Mouse (Mus musculus) CH12.LX (cell line): ENCODE results near the gene Fam83f. TPM values are rescaled to one million over a fixed set of nuclear protein-coding genes. Genes with fewer than 3 reads are reported as not detected.

Source experiments
- DNase-seq: peaks from one replicate; pipeline ENCODE4 v3.0.0-alpha.2; 2013; ENCODE audit errors: extremely low read depth
- H3K27ac ChIP-seq: 2 replicates; pipeline ENCODE4 v1.5.1; 2012; ENCODE audit warnings: low read depth, mild to moderate bottlenecking, control low read depth, moderate library complexity; ENCODE audit not compliant: insufficient read depth
- H3K27me3 ChIP-seq: replicated peaks from 2 replicates; pipeline ENCODE3; 2012; ENCODE audit warnings: inconsistent platforms
- H3K36me3 ChIP-seq, 2 experiments: replicated peaks in 1 of 2; 2 replicates each; pipeline versions ENCODE3 to v1.6.1; 2012; ENCODE audit warnings: inconsistent platforms in 1 of 2, low read length in 1 of 2, mild to moderate bottlenecking in 1 of 2, mixed read lengths in 1 of 2, moderate library complexity in 1 of 2; ENCODE audit not compliant: control insufficient read depth in 1 of 2, insufficient read depth in 1 of 2
- H3K4me1 ChIP-seq, 2 experiments: 2 replicates each; pipeline ENCODE4 v1.6.1; 2012; ENCODE audit warnings: inconsistent platforms in 1 of 2, moderate library complexity in 1 of 2; ENCODE audit not compliant: insufficient read depth in 2 of 2, control insufficient read depth in 1 of 2
- H3K4me2 ChIP-seq: 2 replicates; pipeline ENCODE4 v1.6.1; 2012; ENCODE audit warnings: low read depth, mild to moderate bottlenecking, control low read depth; ENCODE audit not compliant: poor library complexity, insufficient read depth, severe bottlenecking
- H3K4me3 ChIP-seq, 3 experiments: fragments of 150-350 bp in 1 of 3; sonication (generic) in 1 of 3; replicated peaks in 1 of 3; 2 replicates each; pipeline versions ENCODE3 to v1.5.1; 2011 to 2012; ENCODE audit warnings: low read depth in 2 of 3, low read length in 2 of 3, mild to moderate bottlenecking in 2 of 3, moderate library complexity in 2 of 3, control low read depth in 1 of 3, improper control_type of control experiment in 1 of 3, inconsistent platforms in 1 of 3, mixed read lengths in 1 of 3; ENCODE audit not compliant: poor library complexity in 1 of 3
- H3K79me2 ChIP-seq: replicated peaks from 2 replicates; pipeline ENCODE4 v1.6.1; 2012; ENCODE audit warnings: mild to moderate bottlenecking, moderate library complexity; ENCODE audit not compliant: control insufficient read depth, poor library complexity, insufficient read depth, severe bottlenecking; ENCODE audit errors: extremely low read depth
- H3K9ac ChIP-seq: 2 replicates; pipeline ENCODE4 v1.6.1; 2012; ENCODE audit warnings: low read depth, mild to moderate bottlenecking, control low read depth, moderate library complexity; ENCODE audit not compliant: insufficient read depth
- H3K9me3 ChIP-seq: replicated peaks from 2 replicates; pipeline ENCODE3; 2012; ENCODE audit warnings: low read length, inconsistent platforms, mixed read lengths
- BHLHE40 ChIP-seq: IDR thresholded peaks from 2 replicates; pipeline ENCODE4 v1.6.1; 2011; ENCODE audit warnings: mild to moderate bottlenecking, low read depth, low read length, improper control_type of control experiment
- CTCF ChIP-seq, 2 experiments: IDR thresholded peaks in 1 of 2; conservative IDR thresholded peaks in 1 of 2; 2 replicates each; pipeline ENCODE4 v1.5.1; 2011 to 2012; ENCODE audit warnings: low read depth in 2 of 2, low read length in 2 of 2, improper control_type of control experiment in 1 of 2, inconsistent platforms in 1 of 2, mild to moderate bottlenecking in 1 of 2, moderate library complexity in 1 of 2
- E2F4 ChIP-seq: IDR thresholded peaks from 2 replicates; pipeline ENCODE4 v1.6.1; 2011; ENCODE audit warnings: low read depth, low read length, improper control_type of control experiment; ENCODE audit not compliant: insufficient replicate concordance
- ETS1 ChIP-seq: conservative IDR thresholded peaks from 2 replicates; pipeline ENCODE4 v1.6.1; 2012; ENCODE audit warnings: low read depth, mild to moderate bottlenecking, inconsistent platforms, low read length, improper control_type of control experiment, moderate library complexity
- GABPA ChIP-seq: IDR thresholded peaks from 2 replicates; pipeline ENCODE4 v1.6.1; 2012; ENCODE audit warnings: low read depth, low read length, improper control_type of control experiment, inconsistent platforms; ENCODE audit not compliant: insufficient replicate concordance
- IRF4 ChIP-seq: IDR thresholded peaks from 2 replicates; pipeline ENCODE4 v1.6.1; 2014; ENCODE audit warnings: low read depth, mild to moderate bottlenecking, inconsistent platforms, low read length, improper control_type of control experiment
- JUN ChIP-seq: IDR thresholded peaks from 2 replicates; pipeline ENCODE4 v1.6.1; 2011; ENCODE audit warnings: low read depth, mild to moderate bottlenecking, low read length, improper control_type of control experiment, moderate library complexity; ENCODE audit not compliant: insufficient read depth
- MEF2A ChIP-seq: IDR thresholded peaks from 2 replicates; pipeline ENCODE4 v1.6.1; 2014; ENCODE audit warnings: low read depth, mild to moderate bottlenecking, inconsistent platforms, low read length, improper control_type of control experiment, borderline replicate concordance
- NRF1 ChIP-seq: IDR thresholded peaks from 2 replicates; pipeline ENCODE4 v1.6.1; 2014; ENCODE audit warnings: low read depth, mild to moderate bottlenecking, inconsistent platforms, low read length, improper control_type of control experiment, moderate library complexity
- RAD21 ChIP-seq: IDR thresholded peaks from 2 replicates; pipeline ENCODE4 v1.6.1; 2011; ENCODE audit warnings: low read depth, mild to moderate bottlenecking, low read length, improper control_type of control experiment, moderate library complexity
- TCF12 ChIP-seq: IDR thresholded peaks from 2 replicates; pipeline ENCODE4 v1.6.1; 2014; ENCODE audit warnings: low read depth, mild to moderate bottlenecking, inconsistent platforms, low read length, improper control_type of control experiment
- USF2 ChIP-seq: conservative IDR thresholded peaks from 2 replicates; pipeline ENCODE4 v1.6.1; 2011; ENCODE audit warnings: low read depth, low read length, improper control_type of control experiment
- ZMIZ1 ChIP-seq: IDR thresholded peaks from 2 replicates; pipeline ENCODE4 v1.6.1; 2012; ENCODE audit warnings: low read depth, mild to moderate bottlenecking, inconsistent platforms, low read length, improper control_type of control experiment
- dilution Hi-C: fragments of 300-500 bp; cut with MboI; formaldehyde crosslinking; loops from 2 replicates; pipeline ENCODE4 v1.14.3; 2020; ENCODE audit warnings: low sequenced_read_pairs; ENCODE audit not compliant: extremely low pct_unique_long_range_greater_than_20kb, extremely low pct_ligation_motif_present
- in situ Hi-C: fragments of 300-500 bp; cut with MboI; formaldehyde crosslinking; loops from 3 replicates; pipeline ENCODE4 v1.14.3; 2019; ENCODE audit warnings: low sequenced_read_pairs, low pct_ligation_motif_present, low pct_unique_long_range_greater_than_20kb, mixed read lengths
- polyA plus RNA-seq: library from polyadenylated mRNA; unstranded; fragments of >175 nt; gene quantifications from 2 replicates; pipeline ENCODE4 v1.2.1, GENCODE M21; 2012; ENCODE audit warnings: low read depth; ENCODE audit not compliant: insufficient read length
- total RNA-seq, 2 experiments: library from RNA; depleted of rRNA; stranded (reverse); fragments of 300-350 nt in 1 of 2; fragments of >200 nt in 1 of 2; gene quantifications; 2 replicates each; pipeline ENCODE4 v1.2.3; 2012 to 2014

Fam83f gene
- total and polyA plus RNA-seq, 3 experiments: 0.08 to 0.27 (median 0.20) TPM

DNA sequence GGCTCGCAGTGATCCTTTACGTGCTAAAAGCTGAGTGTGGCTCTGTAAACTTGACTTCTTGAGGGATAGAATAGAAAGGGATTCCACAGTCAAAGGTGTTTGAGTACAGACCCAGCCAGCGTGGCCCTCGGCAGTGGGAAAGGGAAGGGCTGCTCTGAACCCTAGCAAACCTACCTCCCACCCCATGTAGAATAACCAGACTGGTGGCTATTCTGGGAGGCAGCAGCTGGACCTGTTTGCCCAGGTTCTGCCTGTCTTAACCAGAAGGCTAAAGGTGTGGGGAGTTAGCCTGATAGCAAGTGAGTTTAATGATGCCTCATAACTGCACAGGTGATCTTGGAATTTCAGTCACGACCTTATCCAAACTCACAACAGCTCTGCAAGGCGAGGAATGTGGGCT, 11.5 kb downstream of the Fam83f start:
- Histone ChIP-seq H3K4me3 (no peak overlapping the region), H3K9ac (no peak overlapping the region), H3K4me1 (peaks cover 20 to 71% of the 10 kb centered on the region in 2 experiments), H3K79me2 (no peaks in the 10 kb centered on the region), H3K4me2 (no peak overlapping the region), H3K27me3 (no peaks in the 10 kb centered on the region), H3K9me3 (no peaks in the 10 kb centered on the region), H3K36me3 (no peaks in the 10 kb centered on the region), H3K27ac (no peak overlapping the region)
- DNase-seq: no peak
- TF ChIP-seq IRF4 (no peak), MEF2A (no peak), ZMIZ1 (no peak), GABPA (no peak), CTCF (conservative IDR thresholded peaks at IDR 0.05 in 1 of 2, IDR thresholded peaks at IDR 0.05 in 1 of 2; ENCODE audit: low read depth in 2 of 2, low read length in 2 of 2) (no peak), JUN (no peak), NRF1 (no peak), E2F4 (no peak), TCF12 (no peak)
- dilution Hi-C loops (no loop called here), in situ Hi-C loops (loop anchor here (5.0 kb wide), 1 partner anchor 46 kb away; no protein-coding TSS in a partner anchor)

DNA sequence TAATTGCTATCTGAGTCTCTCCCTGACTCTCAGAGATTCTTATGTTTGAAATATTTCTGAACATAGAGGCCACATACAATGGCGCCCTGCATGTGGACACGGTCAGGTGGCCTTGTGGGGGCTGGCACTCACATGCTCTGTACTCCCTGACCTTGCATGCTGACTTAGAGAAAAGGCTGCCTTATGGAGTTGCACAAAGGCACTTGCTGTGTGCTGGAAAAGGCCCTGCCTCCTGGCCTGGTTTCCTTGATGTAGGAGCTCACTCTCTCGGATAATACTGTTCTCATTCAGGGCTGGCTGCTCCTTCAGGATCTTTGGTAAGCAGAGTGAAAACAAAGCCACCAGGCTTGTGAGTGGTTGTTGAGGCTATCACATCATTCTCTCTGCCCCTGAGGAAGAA, 12.3 kb downstream of the Fam83f start:
- H3K4me2 ChIP-seq: no peak overlapping the region
- in situ Hi-C loops (loop anchor here (5.0 kb wide), 1 partner anchor 47 kb away; no protein-coding TSS in a partner anchor), dilution Hi-C loops (no loop called here)
- H3K27me3 ChIP-seq: no peaks in the 10 kb centered on the region
- H3K79me2 ChIP-seq: no peaks in the 10 kb centered on the region
- H3K9ac ChIP-seq: no peak overlapping the region
- H3K4me3 ChIP-seq: no peak overlapping the region
- H3K9me3 ChIP-seq: no peaks in the 10 kb centered on the region
- DNase-seq: no peak
- no peak for TF ChIP-seq USF2
- no peak for TF ChIP-seq BHLHE40
- no peak for TF ChIP-seq RAD21
- TF ChIP-seq MEF2A: no peak
- no peak for TF ChIP-seq ZMIZ1
- no peak for TF ChIP-seq ETS1
- no peak for TF ChIP-seq GABPA
- H3K36me3 ChIP-seq: no peaks in the 10 kb centered on the region
- H3K4me1 ChIP-seq: peaks cover 16 to 62% of the 10 kb centered on the region in 2 experiments
- H3K27ac ChIP-seq: no peak overlapping the region
